Mouse (Mus musculus) forebrain, postnatal 0 days (tissue): ENCODE data around the gene Cblb. TPM values are rescaled to one million over a fixed set of nuclear protein-coding genes. Genes with fewer than 3 reads are reported as not detected.
A peak's percentile ranks its signal among the peaks of the same experiment; 100 is the strongest.

Source experiments
- ATAC-seq: fragments of 200-750 bp; cut with Nextera tagmentation; 2 replicates; pipeline ENCODE4 v1.8.0; 2017; ENCODE audit warnings: mild to moderate bottlenecking, moderate library complexity
- DNase-seq: peaks from one replicate; pipeline ENCODE4 v3.0.0-alpha.2; 2015
- H3K27ac ChIP-seq: fragments of 300-500 bp; sonication (generic); 2 replicates; pipeline ENCODE4 v1.5.1; 2014; ENCODE audit warnings: low read depth, mild to moderate bottlenecking, antibody characterized with exemption, low read length, moderate library complexity, mixed read lengths
- H3K27me3 ChIP-seq: fragments of 300-500 bp; sonication (generic); 2 replicates; pipeline ENCODE4 v1.6.1; 2014; ENCODE audit warnings: mild to moderate bottlenecking, low read length, mixed read lengths; ENCODE audit not compliant: insufficient read depth
- H3K36me3 ChIP-seq: fragments of 300-500 bp; sonication (generic); 2 replicates; pipeline ENCODE4 v1.6.1; 2014; ENCODE audit warnings: mild to moderate bottlenecking, moderate library complexity; ENCODE audit not compliant: insufficient read depth
- H3K4me1 ChIP-seq: fragments of 300-500 bp; sonication (generic); 2 replicates; pipeline ENCODE4 v1.6.1; 2014; ENCODE audit warnings: antibody characterized with exemption; ENCODE audit not compliant: insufficient read depth
- H3K4me2 ChIP-seq: fragments of 300-500 bp; sonication (generic); 2 replicates; pipeline ENCODE4 v1.6.1; 2014; ENCODE audit warnings: low read depth, mild to moderate bottlenecking, moderate library complexity
- H3K4me3 ChIP-seq: fragments of 300-500 bp; sonication (generic); 2 replicates; pipeline ENCODE4 v1.5.1; 2014; ENCODE audit warnings: low read depth, low read length, mixed read lengths
- H3K9ac ChIP-seq: fragments of 300-500 bp; sonication (generic); 2 replicates; pipeline ENCODE4 v1.6.1; 2014; ENCODE audit warnings: mild to moderate bottlenecking
- H3K9me3 ChIP-seq: fragments of 300-500 bp; sonication (generic); 2 replicates; pipeline ENCODE4 v1.6.1; 2016; ENCODE audit warnings: low read length
- CTCF ChIP-seq: sonication (generic); IDR thresholded peaks from 2 replicates; pipeline ENCODE4 v1.5.1; 2016; ENCODE audit warnings: antibody characterized with exemption, control low read depth, low read depth
- WGBS: fragments of 180-500 bp; shearing (Covaris S2); extraction: QIAGEN DNeasy Blood & Tissue Kit; methylation state at CpG from one replicate; pipeline ENCODE4 v1.1.7; 2014; 5-methylcytosine and 5-hydroxymethylcytosine counted together
- polyA plus RNA-seq: library from polyadenylated mRNA; unstranded; fragments of >200 nt; fragmentation: Nextera tagmentation; extraction: Ambion mirVana; gene quantifications from 2 replicates; pipeline ENCODE4 v1.2.1, GENCODE M21; 2015
- total RNA-seq: library from RNA; depleted of rRNA; stranded (reverse); fragments of >200 nt; gene quantifications from 2 replicates; pipeline ENCODE4 v1.2.3, GENCODE M21; 2014

Gene Cblb
- total and polyA plus RNA-seq, 2 experiments from 2014 or later: 6.5 to 14.5 TPM

DNA sequence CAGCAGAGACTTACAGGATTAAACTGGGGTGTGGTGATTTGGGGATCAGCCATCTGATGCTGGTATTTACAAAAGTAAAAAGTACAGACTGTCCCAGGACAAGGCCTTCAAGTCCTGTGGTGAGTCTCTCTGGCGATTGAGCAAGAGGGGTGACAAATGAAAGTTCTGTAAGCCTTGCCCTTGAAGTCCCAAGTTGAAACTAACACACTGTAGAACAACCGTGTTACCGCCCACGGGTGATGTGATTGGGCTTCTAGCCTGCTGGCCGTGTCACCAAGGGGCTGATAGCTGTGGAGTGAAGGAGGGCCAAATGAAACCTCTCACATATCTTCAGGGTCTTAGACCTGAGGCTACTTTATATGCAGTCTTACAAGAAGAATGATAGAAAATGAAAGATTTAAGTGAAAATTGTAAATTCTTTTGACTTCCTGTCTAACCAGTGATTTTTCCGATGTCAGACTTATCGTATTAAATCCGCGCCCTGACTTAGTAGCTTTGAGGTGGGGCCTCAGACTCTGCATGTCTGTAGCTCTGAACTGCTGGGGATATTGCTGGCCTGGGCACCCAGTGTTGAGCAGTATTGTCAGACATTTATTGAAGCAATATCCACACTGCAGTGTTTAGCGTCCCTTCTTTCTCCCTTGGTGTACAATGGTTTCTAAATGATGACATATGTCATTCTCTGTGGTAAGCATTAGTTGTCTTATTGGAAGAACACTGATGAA lies 63.9 kb downstream of the Cblb start:
- no peak for TF ChIP-seq CTCF
- Histone ChIP-seq H3K9ac (no peak overlapping the region), H3K27ac (no peak overlapping the region), H3K4me3 (no peak overlapping the region), H3K4me1 (0 out of 2 replicates have a peak, but pooled peaks cover 3% of the 10 kb centered on the region), H3K9me3 (no peaks in the 10 kb centered on the region), H3K27me3 (no peaks in the 10 kb centered on the region), H3K4me2 (no peak overlapping the region), H3K36me3 (no peaks in the 10 kb centered on the region)
- WGBS: 93% methylated on average over 10 of the region's 10 CpGs
- ATAC-seq (no peak), DNase-seq (no peak)

DNA sequence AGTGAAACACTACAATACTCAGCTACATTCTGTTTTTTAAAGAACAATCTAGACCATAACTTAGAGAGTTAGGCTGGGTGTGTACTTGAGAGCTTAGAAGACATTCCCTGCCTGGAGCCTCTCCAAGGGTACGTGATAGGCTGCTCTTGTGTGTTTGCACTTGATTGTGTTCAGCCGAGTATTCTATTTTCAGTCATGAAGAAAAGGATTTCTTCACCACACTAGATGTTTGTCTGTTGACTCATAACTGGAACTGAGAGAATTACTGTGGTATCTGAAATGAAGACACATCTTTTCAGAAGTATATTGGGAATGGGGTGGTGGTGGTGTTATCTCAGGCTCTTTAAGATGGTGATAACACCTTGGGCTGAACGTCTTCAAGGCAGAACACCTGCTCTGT lies 64.6 kb downstream of the Cblb start:
- no peak for ATAC-seq
- H3K4me1 ChIP-seq: 0 out of 2 replicates have a peak, but pooled peaks cover 3% of the 10 kb centered on the region
- H3K36me3 ChIP-seq: no peaks in the 10 kb centered on the region
- H3K27me3 ChIP-seq: no peaks in the 10 kb centered on the region
- H3K4me2 ChIP-seq: no peak overlapping the region
- no peak for DNase-seq
- H3K27ac ChIP-seq: no peak overlapping the region
- H3K9ac ChIP-seq: no peak overlapping the region
- WGBS: 88% methylated on average over 3 of the region's 3 CpGs
- TF ChIP-seq CTCF: no peak
- no peak overlapping the region for H3K4me3 ChIP-seq
- H3K9me3 ChIP-seq: no peaks in the 10 kb centered on the region

DNA sequence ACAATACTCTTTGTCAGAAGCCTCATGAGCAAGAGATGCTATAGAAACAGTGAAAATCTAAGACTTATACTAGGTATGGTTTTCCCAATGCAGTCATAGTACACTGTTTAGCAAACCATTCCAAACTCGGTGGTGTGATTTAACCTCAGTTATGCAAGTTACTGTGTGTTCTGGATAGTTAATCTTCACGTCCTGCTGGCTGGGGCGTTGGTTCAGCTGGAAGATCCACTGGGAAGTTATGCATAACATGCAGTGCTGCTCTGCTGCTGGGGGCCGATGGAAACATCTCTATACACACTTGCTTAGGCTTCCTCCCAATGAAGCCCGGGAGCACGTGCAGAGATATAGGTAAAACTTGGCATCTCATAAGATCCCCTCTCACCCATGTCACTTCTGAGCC lies 69.4 kb downstream of the Cblb start:
- Histone ChIP-seq H3K4me2 (no peak overlapping the region), H3K36me3 (no peaks in the 10 kb centered on the region), H3K4me3 (no peak overlapping the region), H3K9me3 (no peaks in the 10 kb centered on the region), H3K27ac (no peak overlapping the region), H3K27me3 (no peaks in the 10 kb centered on the region), H3K4me1 (no peaks in the 10 kb centered on the region), H3K9ac (no peak overlapping the region)
- ATAC-seq (no peak), DNase-seq (no peak)
- 89% methylated on average over 6 of the region's 6 CpGs for WGBS
- no peak for TF ChIP-seq CTCF

DNA sequence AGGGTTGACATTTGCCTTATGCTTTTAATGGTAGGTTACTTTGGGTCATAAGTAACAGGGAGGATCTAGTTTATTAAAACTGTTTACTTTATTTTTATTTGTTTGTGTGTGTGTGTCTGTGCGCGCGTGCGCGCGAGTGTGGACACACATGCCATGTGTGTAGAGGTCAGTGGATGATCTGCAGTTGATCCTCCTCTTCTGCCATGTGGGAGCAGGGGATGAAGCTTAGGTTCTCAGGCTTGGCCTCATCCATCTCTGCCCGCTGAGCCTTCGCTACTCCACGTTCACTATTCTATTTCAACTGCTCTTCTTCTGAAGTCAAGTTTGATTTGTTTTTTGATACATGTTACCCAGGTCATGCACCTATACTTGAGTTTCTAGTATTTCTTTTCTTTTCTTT lies 73.6 kb downstream of the Cblb start:
- DNase-seq: no peak
- no peaks in the 10 kb centered on the region for H3K36me3 ChIP-seq
- no peak for TF ChIP-seq CTCF
- H3K4me1 ChIP-seq: no peaks in the 10 kb centered on the region
- 95% methylated on average over 9 of the region's 9 CpGs for WGBS
- no peak overlapping the region for H3K4me3 ChIP-seq
- H3K27me3 ChIP-seq: no peaks in the 10 kb centered on the region
- no peak for ATAC-seq
- no peaks in the 10 kb centered on the region for H3K9me3 ChIP-seq
- no peak overlapping the region for H3K4me2 ChIP-seq
- H3K9ac ChIP-seq: no peak overlapping the region
- no peak overlapping the region for H3K27ac ChIP-seq

DNA sequence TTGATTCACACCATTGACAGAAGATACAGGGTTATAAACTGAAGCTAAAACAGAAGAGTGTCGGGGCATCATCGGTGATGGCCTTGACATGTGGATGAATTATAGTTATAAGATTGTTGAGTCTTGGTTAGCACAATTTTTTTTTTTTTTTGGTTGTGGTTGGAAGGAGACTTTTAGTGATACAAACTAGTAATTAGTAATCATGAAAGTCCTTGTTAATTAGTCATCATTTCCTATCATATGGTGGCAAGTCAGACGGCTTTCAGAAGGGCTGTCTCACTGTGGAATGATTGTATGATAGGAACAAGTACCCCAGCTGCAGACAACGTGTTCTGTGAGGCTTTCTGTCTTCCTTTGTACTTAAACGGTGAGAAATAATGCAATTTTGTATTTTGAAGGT lies 76.8 kb downstream of the Cblb start:
- 0 out of 2 replicates have a peak, but pooled peaks cover 2% of the 10 kb centered on the region for H3K36me3 ChIP-seq
- no peak overlapping the region for H3K4me2 ChIP-seq
- H3K4me3 ChIP-seq: no peak overlapping the region
- 79% methylated on average over 5 of the region's 5 CpGs for WGBS
- H3K9ac ChIP-seq: no peak overlapping the region
- H3K9me3 ChIP-seq: no peaks in the 10 kb centered on the region
- no peak for TF ChIP-seq CTCF
- H3K27me3 ChIP-seq: no peaks in the 10 kb centered on the region
- no peak for ATAC-seq
- no peaks in the 10 kb centered on the region for H3K4me1 ChIP-seq
- no peak for DNase-seq
- H3K27ac ChIP-seq: no peak overlapping the region

DNA sequence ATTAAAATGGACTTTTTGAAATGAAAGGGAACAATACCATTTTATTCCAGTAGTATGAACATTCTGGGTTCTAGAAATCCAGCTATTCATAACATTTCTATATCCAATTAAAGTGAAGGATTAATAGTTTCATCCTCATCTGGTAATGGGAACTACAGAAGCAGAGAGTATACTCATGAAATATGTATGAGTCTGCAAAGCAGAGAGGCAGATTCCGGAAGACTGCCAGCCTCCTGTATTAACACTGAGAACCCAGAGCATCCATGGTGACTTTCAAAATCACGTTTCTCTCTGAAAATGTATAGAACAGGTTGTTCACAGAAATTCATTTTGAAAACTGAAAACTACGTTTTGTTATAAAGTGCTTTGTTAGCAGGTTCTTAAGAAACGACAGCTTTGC lies 83.4 kb downstream of the Cblb start:
- TF ChIP-seq CTCF: no peak
- Histone ChIP-seq H3K9me3 (no peaks in the 10 kb centered on the region), H3K4me2 (no peak overlapping the region), H3K27me3 (no peaks in the 10 kb centered on the region), H3K4me1 (0 out of 2 replicates have a peak, but pooled peaks cover 9% of the 10 kb centered on the region), H3K36me3 (0 out of 2 replicates have a peak, but pooled peaks cover 3% of the 10 kb centered on the region), H3K9ac (no peak overlapping the region), H3K4me3 (no peak overlapping the region), H3K27ac (no peak overlapping the region)
- WGBS: 26% methylated on average over 4 of the region's 4 CpGs
- DNase-seq: peak; percentile 26
- peak; percentile 77; the same call in 1 of the 2 replicates for ATAC-seq

DNA sequence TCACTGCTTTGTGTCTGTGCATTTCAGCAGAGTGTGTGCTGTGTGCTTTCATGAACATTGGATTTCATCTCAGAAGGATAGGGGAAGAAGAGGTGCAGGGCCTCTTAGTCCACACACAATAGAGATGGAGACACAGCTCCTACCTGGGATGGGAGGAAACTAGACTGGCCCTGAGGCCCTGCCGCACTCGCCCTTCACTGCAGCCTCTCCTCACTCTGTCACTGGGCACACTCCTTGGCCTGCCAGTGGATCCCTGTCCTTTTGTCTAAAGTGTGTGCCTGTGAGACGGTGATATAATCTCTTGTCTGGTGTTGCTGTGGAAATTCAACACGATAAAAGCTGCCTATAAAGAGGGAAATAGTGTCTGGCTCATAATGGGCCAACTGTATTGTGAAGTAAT lies 88.0 kb downstream of the Cblb start:
- DNase-seq: no peak

More for the DNA sequence above, 88.0 kb downstream of the Cblb start:
- Histone ChIP-seq H3K4me2 (no peak overlapping the region), H3K4me1 (peaks cover 9% of the 10 kb centered on the region; the same call in 1 of the 2 replicates), H3K36me3 (no peaks in the 10 kb centered on the region), H3K27me3 (no peaks in the 10 kb centered on the region), H3K9ac (no peak overlapping the region), H3K27ac (no peak overlapping the region), H3K9me3 (no peaks in the 10 kb centered on the region), H3K4me3 (no peak overlapping the region)
- WGBS: 47% methylated on average over 4 of the region's 4 CpGs
- no peak for TF ChIP-seq CTCF
- no peak for ATAC-seq
